Mouse (Mus musculus) c-Kit-positive CD71-negative TER-119-negative erythroid progenitor cells, embryonic 14.5 days (primary cell): Measurements from ENCODE around the gene Wnt6.

Experiments
- DNase-seq: peaks from one replicate; pipeline ENCODE4 v3.0.0-alpha.2; 2013; ENCODE audit warnings: low read depth

The Wnt6 gene

DNA sequence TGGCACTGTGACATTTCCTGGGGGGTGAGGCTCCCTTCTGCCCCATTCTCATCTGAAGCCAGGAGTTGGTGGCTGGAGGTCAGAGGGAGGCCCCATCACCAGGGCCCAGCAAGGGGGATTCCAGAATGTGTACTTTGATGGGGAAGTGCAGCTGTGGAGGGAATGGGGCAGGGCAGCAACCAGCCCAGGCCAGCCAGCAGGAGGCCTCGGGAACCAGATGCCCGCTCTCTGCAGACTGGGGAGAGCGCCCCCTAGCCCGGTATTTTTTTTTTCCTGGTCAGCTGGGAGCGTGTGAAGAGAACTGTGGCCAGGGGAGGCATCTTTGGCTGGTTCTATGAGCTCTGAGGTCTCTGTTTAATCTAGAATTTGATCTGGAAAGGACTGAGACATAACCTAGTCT is 4.1 kb downstream of the Wnt6 start:
- DNase-seq = no peak

DNA sequence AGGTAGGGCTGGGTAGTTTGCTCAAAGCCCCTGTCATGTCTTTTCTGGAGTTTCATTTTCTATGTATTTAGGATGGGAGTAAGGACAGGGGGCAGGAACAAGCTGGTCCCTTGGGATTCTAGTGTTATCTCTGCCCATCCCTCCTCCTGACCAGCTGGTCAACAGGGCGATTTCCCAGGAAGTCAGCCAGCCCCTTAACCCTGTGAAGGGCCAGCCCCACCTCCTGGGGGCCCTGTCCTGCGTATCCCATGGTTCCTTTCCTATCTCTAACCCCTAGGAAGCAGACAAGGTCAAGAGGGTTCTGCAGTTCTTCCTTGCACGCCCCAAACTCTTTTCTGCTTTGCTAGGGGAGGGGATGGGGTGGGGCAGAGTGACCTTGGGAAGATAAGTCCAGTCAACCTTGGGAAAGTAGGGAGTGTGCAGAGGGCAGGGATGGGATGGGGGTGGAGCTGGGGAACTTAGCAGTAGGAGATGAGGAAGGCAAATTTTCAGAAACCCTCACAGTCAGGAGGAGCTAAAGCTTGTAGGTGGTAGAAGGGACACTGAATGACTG is 7.3 kb downstream of the Wnt6 start:
- DNase-seq = no peak

DNA sequence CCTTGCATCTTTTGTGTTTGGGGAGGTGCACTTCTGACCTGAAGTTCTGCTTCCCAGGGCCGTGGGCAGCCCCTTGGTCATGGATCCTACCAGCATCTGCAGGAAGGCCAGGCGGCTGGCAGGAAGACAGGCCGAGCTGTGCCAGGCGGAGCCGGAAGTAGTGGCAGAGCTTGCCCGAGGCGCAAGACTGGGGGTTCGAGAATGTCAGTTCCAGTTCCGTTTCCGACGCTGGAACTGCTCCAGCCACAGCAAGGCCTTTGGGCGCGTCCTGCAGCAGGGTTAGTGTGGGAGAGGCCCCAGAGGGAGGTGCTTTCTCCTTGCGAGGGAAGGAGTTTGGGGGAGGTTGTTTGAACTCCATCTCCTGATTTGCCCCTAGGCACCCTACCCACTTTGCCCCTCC is 10.4 kb downstream of the Wnt6 start:
- DNase-seq = no peak

- DNase-seq = no peak
These were observed 11.9 kb downstream of the Wnt6 start for GRCm38 (mm10) chr1:74783554-74783953.

DNA sequence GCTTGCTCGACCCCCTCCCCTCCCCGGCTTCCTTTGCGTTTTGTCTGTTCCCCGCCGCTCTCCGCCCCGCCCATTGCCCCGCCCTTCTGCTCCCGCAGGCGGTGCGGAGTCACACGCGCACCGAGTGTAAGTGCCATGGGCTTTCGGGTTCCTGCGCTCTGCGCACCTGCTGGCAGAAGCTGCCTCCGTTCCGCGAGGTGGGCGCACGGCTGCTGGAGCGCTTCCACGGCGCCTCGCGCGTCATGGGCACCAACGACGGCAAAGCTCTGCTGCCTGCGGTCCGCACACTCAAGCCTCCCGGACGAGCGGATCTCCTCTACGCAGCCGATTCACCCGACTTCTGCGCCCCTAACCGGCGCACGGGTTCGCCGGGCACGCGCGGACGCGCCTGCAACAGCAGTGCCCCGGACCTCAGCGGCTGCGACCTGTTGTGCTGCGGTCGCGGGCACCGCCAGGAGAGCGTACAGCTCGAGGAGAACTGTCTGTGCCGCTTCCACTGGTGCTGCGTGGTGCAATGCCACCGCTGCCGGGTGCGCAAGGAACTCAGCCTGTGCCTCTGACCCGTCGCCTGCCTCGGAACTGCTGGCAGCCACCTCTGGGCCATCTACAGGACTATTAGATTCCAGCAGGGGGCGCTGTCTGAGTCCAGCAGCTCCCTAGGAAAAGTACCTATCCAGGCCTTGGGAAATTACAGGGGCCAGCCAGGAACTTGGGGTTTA is 12.5 kb downstream of the Wnt6 start:
- no peak for DNase-seq

DNA sequence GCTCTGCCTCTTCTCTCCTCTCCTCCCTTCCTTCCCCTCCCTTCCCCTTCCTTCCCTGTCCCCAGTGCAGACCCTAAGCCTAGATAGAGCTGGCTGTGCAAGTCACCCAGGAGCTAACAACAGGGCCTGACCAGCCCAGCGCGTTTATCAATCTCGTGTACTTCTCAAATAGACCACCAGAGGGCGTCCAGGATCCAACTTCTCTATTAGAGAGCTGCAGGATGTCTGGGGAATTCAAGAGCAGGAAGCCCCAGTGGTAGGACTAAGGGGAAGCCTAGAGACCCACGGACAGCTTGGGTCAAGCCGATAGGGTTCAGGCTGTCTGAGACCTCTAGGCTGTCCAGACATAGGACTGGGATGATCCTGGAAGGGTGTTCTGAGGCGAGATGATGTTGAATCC is 16.2 kb downstream of the Wnt6 start:
- peak; percentile 79 for DNase-seq

- DNase-seq = no peak
These were observed 17.0 kb downstream of the Wnt6 start for GRCm38 (mm10) chr1:74788603-74789176.

DNA sequence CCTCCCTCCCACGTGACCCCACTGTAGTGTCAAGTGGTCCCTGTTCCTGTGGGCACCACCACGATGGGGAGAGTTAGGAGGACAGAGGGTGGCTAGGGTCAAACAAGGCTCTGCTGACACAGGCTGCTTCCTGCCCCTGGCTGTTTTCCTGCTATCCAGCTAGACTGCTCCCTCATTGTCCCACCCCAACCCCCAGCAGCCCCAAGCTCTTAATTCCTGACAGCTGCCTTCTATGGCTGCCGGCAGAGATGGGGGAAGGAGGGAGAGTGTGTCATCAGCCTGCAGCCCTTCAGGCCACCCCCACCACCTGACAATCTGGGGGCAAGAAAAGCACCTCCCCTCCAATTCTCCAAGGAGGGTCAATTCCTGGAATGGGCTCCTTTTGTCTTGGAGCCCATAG is 18.4 kb downstream of the Wnt6 start:
- DNase-seq = no peak

DNA sequence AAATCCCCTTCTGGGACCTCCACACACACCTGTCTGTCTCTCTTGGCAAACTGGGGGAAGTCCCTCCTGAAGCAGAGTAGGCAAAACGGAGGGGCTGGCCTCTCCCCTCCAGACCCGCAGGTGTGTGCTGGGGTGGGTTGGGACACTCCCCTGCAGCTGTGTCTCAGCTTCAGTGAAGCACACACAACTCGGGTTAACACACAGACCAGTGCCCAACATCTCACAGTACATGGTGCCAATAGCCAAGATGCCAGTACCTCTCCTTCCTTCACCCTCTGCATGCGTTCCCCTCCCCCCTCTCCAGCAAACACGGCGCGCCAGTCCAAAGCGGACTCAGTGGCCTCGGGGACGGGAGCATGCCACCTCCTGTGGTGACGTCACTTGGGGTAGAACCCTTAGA is 19.6 kb downstream of the Wnt6 start, which contains the start of gene Wnt10a:
Gene Wnt10a, plus strand, starts transcription at position 268 of the 400 bp plus-strand sequence.
- DNase-seq = no peak

- no peak for DNase-seq
These were observed 21.4 kb downstream of the Wnt6 start for GRCm38 (mm10) chr1:74792831-74793660.

GRCm38 (mm10) chr1:74794487-74795144 is 22.9 kb downstream of the Wnt6 start:
- DNase-seq = no peak

DNA sequence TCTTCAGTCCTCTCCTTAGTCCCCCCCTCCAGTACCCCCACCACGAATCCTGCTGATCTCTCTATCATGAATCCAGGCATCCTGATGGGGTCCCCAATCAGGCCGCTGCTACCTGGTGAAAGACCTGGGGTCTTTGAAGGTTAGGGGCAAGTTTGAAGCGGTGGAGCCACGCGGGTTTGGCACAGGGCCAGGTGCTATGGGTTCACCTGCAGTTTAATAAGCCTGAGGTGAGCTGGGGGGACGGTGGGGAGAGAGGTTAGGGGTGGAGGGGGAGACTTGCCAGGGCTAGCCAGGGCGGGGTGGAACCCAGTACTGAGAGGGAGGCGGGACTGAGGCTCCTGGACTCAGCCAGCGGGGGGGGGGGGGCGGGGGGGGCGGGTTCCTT is 23.4 kb downstream of the Wnt6 start:
- DNase-seq = no peak

DNA sequence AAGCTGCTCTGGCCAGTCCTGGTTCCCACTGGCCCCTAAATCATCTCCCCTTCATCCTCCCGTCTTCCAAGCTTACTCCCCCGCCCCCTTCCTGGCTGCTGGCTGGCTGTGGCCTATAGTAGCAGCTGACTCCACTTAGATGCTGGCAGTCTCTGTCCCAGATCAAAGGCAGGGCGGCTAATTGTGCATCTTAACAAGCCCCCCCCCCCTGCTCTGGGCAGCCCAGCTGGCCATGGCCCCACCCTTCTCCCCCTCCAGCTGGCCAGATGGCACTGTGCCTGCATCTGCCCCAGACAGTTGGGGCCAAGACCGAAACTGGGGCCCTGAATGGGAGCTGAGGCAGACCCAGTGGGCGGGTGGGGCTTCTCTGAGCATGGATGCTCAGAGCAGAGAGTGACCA is 25.8 kb downstream of the Wnt6 start:
- no peak for DNase-seq

GRCm38 (mm10) chr1:74800424-74800888 is 28.8 kb downstream of the Wnt6 start:
- DNase-seq = no peak

DNA sequence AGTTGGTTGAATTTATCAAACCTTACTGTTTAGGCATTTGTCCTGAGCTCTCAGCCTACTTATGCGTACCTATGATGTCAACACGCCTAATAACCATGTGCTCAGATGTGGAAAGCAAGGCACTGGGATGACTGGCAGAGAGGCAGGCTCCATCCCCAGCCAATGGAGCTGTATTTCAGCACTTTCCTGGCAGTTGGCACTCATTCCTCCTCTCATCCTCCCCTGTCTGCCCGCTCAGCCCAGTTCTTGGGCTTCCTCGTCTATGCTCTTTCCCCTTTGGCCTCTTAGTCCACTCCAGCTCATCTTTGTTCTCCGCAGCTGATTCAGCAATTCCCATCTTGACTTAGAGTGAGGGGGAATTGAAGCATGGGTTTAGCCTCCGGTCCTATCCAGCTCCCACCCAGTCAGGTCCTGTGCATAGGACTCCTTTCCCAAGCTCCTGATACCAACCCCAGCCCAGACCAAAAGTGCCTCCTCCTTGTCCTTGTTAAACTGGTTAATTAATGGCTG is 30.0 kb downstream of the Wnt6 start:
- no peak for DNase-seq

- no peak for DNase-seq
These were observed 31.3 kb downstream of the Wnt6 start for GRCm38 (mm10) chr1:74802795-74803656.

GRCm38 (mm10) chr1:74804211-74804870 is 32.6 kb downstream of the Wnt6 start:
- no peak for DNase-seq

DNA sequence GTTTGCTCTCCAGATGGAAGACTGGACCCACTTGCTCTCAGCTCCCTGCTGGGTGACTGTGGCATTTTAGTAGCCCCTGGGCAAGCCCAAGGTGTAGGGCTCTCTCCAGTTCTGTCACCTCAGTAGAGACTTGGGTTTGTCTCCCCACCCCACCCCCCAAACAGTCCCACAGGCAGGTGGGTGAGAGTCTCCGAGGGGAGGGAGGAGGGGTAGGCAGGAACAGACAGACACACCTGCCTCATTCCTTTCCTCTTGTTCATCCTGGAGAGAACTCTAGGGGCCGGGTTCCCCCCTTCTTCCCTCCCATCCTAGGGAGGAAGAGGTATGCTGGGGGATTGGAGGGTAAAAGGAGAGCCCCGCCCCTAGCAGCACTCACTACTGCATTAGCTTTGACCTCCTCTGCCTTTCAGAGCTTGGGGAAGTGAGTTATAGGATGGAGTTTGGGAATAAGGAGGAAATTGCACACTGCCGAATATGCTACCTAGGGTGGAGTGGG is 33.7 kb downstream of the Wnt6 start:
- no peak for DNase-seq

DNA sequence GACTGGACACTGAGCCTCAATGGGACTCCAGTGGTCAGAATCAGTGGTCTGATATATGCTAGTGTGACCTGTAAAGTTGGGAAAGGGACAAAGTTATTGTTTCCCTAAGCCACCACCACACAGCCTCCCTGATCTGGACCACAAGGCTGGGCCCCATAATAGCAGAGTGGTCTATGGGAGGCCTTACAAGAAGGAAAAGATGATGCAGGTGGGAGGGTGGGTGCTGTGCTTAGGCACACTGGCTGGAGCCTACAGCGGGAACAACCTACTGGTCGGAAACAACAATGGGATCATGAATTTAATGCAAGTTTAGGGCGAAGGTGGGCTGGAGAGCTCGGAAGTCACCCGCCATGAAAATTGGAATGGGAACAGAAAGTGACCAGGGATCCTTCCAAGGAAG is 34.2 kb downstream of the Wnt6 start:
- no peak for DNase-seq
